ENCODE assay signal across 21 mouse cellular contexts in the genomic region with DNA sequence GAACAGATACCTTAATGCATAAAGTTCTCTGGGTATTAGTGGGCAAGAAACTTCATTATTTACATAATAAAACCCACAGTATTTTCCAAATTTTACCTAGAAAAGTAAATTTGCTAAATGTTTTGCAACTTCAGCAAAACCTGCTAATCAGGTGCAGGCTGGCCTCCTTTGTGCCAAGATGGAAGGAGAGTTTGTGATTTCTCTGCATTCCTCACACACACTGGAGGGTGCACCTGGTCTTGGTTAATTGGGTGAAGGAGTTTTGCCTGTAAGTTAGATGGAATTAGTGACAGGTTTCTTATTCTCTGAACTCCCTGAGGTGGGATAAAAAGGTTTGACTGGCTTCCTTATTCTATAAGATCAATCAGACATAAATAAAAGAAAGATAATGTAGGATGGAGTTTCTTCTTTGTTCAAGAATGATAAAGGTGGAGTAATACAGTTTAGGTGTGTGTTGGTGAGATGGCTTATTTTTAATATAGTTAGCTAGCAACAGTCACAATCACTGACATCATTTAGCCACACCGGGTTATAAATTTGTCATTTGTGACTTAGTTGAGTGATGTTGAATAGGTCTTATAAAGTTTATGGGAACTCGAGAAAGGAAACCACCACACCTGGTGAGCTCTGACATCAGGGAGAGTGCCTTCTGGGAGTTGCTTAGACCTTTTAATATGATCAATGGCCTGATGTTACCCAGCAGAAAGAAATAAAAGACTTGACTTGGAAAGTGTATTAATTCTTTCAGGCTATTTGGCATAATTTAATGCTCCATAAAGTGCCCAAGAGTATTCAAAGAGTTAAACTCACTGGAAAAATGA.
"Had no signal": no experiment of that assay in that cellular context is flagged by ENCODE, and none has a peak within 500 bp of the region (broad histone marks: within the 10 kb centered on the region; RNA-seq: fewer than 3 reads in every experiment).

No protein-coding gene starts in this region.

- H3K4me3 ChIP-seq: limb, embryonic 15.5 days; megakaryocyte, embryonic 14.5 days; midbrain, embryonic 10.5 days; neural tube, embryonic 12.5 days; neural tube, embryonic 15.5 days; stomach, embryonic 15.5 days had no signal

- H3K36me3 ChIP-seq: limb, embryonic 15.5 days; midbrain, embryonic 10.5 days; neural tube, embryonic 12.5 days; neural tube, embryonic 15.5 days; stomach, embryonic 15.5 days had no signal

- ATAC-seq: intestine, embryonic 16.5 days; liver, postnatal 0 days; lung, postnatal 0 days had no signal

- H3K9ac ChIP-seq: limb, embryonic 15.5 days; liver, embryonic 14.5 days; liver, postnatal 0 days; lung, embryonic 14.5 days; neural tube, embryonic 12.5 days; neural tube, embryonic 15.5 days; stomach, embryonic 15.5 days had no signal

- H3K4me1 ChIP-seq: limb, embryonic 15.5 days; megakaryocyte, embryonic 14.5 days; midbrain, embryonic 10.5 days; neural tube, embryonic 12.5 days; neural tube, embryonic 15.5 days; stomach, embryonic 15.5 days had no signal

- H3K4me2 ChIP-seq: limb, embryonic 15.5 days; liver, embryonic 11.5 days; lung, embryonic 14.5 days; neural tube, embryonic 12.5 days; neural tube, embryonic 15.5 days; stomach, embryonic 15.5 days had no signal

- DNase-seq: kidney, adult 18-20 months; kidney, adult 9 months; kidney, postnatal 14 days; kidney, postnatal 4 days; liver, postnatal 0 days; lung, embryonic 14.5 days; midbrain, embryonic 14.5 days; retina, postnatal 1 day; right cerebral cortex, postnatal 25 days; spleen, adult 18-20 months; thymus, postnatal 25 days had no signal

- H3K9me3 ChIP-seq: limb, embryonic 15.5 days; megakaryocyte, embryonic 14.5 days; midbrain, embryonic 10.5 days; neural tube, embryonic 12.5 days; neural tube, embryonic 15.5 days; stomach, embryonic 15.5 days had no signal

- H3K27ac ChIP-seq: limb, embryonic 15.5 days; liver, embryonic 14.5 days; midbrain, embryonic 10.5 days; neural tube, embryonic 12.5 days; neural tube, embryonic 15.5 days; stomach, embryonic 15.5 days had no signal

- H3K27me3 ChIP-seq: limb, embryonic 15.5 days; megakaryocyte, embryonic 14.5 days; neural tube, embryonic 12.5 days; neural tube, embryonic 15.5 days; stomach, embryonic 15.5 days had no signal
